Mouse (Mus musculus): ENCODE measurements around the gene Meox1.

DNA sequence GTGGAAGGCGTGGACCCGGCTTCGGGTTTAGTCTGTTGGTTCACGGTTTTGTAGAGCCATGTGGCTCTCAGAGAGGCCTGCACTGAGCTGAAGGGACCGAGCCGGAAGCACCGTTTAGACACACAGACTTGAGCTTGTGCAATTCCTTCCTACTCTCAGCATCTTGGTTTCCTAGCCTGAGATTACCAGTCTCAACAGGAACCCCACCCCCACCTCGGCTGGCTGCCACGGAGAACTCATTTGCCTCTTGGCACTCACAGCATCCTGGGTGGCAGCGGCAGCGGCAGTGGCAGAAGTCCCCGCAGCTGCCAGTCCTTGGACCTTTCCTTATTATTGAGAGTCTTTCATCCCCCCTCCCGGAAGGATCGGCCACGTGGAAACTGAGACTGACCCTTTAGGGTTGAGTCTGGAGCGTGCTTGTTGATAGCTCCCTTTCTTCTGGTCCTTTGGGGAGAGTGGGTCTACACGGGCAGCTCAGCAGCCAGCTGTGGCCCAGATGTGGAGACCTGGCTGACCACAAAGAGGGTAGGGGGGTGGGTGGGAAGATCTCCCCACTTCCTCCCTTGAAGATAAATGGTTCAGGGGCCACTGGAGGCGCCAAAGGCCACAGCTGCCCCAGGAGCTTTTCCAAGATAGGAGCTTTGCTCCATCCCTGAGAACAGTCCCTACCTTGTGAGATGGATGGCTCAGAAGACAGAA is 24.0 kb downstream of the Meox1 start:
- TF ChIP-seq GATA1 (IDR thresholded peaks at IDR 0.05; ENCODE audit: low read length) (no peak), TAL1 (IDR thresholded peaks at IDR 0.05; ENCODE audit: low read length) (no peak)

All from erythroblast, embryonic 14.5 days (primary cell).